Mouse (Mus musculus) C2C12 (cell line): ENCODE data around the gene Kcnk5.

Experiments used
- CEBPB ChIP-seq: IDR thresholded peaks from one replicate; pipeline ENCODE4 v1.6.1; 2011; ENCODE audit warnings: low read depth, mild to moderate bottlenecking, control low read depth, moderate library complexity
- CTCF ChIP-seq: IDR thresholded peaks from one replicate; pipeline ENCODE4 v1.5.1; 2011; ENCODE audit not compliant: control insufficient read depth, insufficient read depth, insufficient read length
- FOSL1 ChIP-seq: IDR thresholded peaks from one replicate; pipeline ENCODE4 v1.8.0; 2011; ENCODE audit warnings: mild to moderate bottlenecking, low read length; ENCODE audit not compliant: poor library complexity, insufficient read depth, severe bottlenecking
- MAX ChIP-seq: IDR thresholded peaks from one replicate; pipeline ENCODE4 v1.6.1; 2011; ENCODE audit warnings: mild to moderate bottlenecking, control low read depth
- MYOD1 ChIP-seq: IDR thresholded peaks from one replicate; pipeline ENCODE4 v1.6.1; 2011; ENCODE audit warnings: low read depth; ENCODE audit not compliant: control insufficient read depth, insufficient read length
- MYOG ChIP-seq: IDR thresholded peaks from one replicate; pipeline ENCODE4 v1.6.1; 2011; ENCODE audit not compliant: control insufficient read depth, insufficient read length; ENCODE audit errors: extremely low read depth
- USF1 ChIP-seq: IDR thresholded peaks from one replicate; pipeline ENCODE4 v1.6.1; 2011; ENCODE audit warnings: low read depth, mild to moderate bottlenecking, control low read depth, moderate library complexity

GRCm38 (mm10) chr14:20226488-20226887 is 44.9 kb upstream of the Kcnk5 start:
- TF ChIP-seq MYOD1, result no peak
- TF ChIP-seq CTCF, result no peak
- TF ChIP-seq MAX, result no peak
- no peak for TF ChIP-seq USF1
- TF ChIP-seq MYOG, result no peak
- TF ChIP-seq CEBPB, result no peak
- TF ChIP-seq FOSL1, result no peak
